Mouse (Mus musculus) cerebral cortex, adult 2 months (tissue): Measurements from ENCODE around the gene Tmem144.

Experiments used
- WGBS: fragments of 180-500 bp; shearing (Covaris S2); methylation state at CpG from one replicate; pipeline ENCODE4 v1.1.7; 2018; 5-methylcytosine and 5-hydroxymethylcytosine counted together

Tmem144 gene

GRCm38 (mm10) chr3:79858221-79858620 lies 5.6 kb upstream of the Tmem144 start:
- WGBS = 70% methylated on average over 3 of the region's 3 CpGs

GRCm38 (mm10) chr3:79857780-79858179 lies 5.2 kb upstream of the Tmem144 start:
- WGBS = 71% methylated on average over 5 of the region's 5 CpGs

- 86% methylated on average over 3 of the region's 3 CpGs for WGBS
Measured at GRCm38 (mm10) chr3:79852108-79852507, 465 bp downstream of the Tmem144 start.

- WGBS = 66% methylated on average over 6 of the region's 6 CpGs
Measured at GRCm38 (mm10) chr3:79850656-79851055, 1.9 kb downstream of the Tmem144 start.

GRCm38 (mm10) chr3:79849621-79850020 lies 3.0 kb downstream of the Tmem144 start:
- 70% methylated on average over 2 of the region's 2 CpGs for WGBS

- 31% methylated on average over 4 of the region's 4 CpGs for WGBS
Measured at GRCm38 (mm10) chr3:79848841-79849240, 3.7 kb downstream of the Tmem144 start.

GRCm38 (mm10) chr3:79846633-79847032 lies 5.9 kb downstream of the Tmem144 start:
- whole genome bisulfite sequencing = 89% methylated on average over 5 of the region's 5 CpGs

GRCm38 (mm10) chr3:79843999-79844398 lies 8.6 kb downstream of the Tmem144 start:
- 88% methylated on average over 9 of the region's 9 CpGs for WGBS

GRCm38 (mm10) chr3:79842616-79843016 lies 10.0 kb downstream of the Tmem144 start:
- under 1% methylated on average over 19 of the region's 19 CpGs for WGBS

- WGBS = 3% methylated on average over 12 of the region's 12 CpGs
Measured at GRCm38 (mm10) chr3:79842165-79842564, 10.4 kb downstream of the Tmem144 start.

GRCm38 (mm10) chr3:79841475-79841874 lies 11.1 kb downstream of the Tmem144 start:
- WGBS = 22% methylated on average over 6 of the region's 6 CpGs

- WGBS = 45% methylated on average over 6 of the region's 6 CpGs
Measured at GRCm38 (mm10) chr3:79838751-79839150, 13.8 kb downstream of the Tmem144 start.

- WGBS = 76% methylated on average over 14 of the region's 14 CpGs
Measured at GRCm38 (mm10) chr3:79825067-79825780, 27.3 kb downstream of the Tmem144 start.

- WGBS = 86% methylated on average over 7 of the region's 7 CpGs
Measured at GRCm38 (mm10) chr3:79823176-79823575, 29.4 kb downstream of the Tmem144 start.

- 55% methylated on average over 16 of the region's 16 CpGs for WGBS
Measured at GRCm38 (mm10) chr3:79821131-79821530, 31.4 kb downstream of the Tmem144 start.

- 38% methylated on average over 14 of the region's 14 CpGs for WGBS
Measured at GRCm38 (mm10) chr3:79818202-79818995, 34.2 kb downstream of the Tmem144 start.

GRCm38 (mm10) chr3:79816229-79816628 lies 36.3 kb downstream of the Tmem144 start:
- WGBS = 70% methylated on average over 4 of the region's 4 CpGs

GRCm38 (mm10) chr3:79813814-79814490 lies 38.6 kb downstream of the Tmem144 start:
- WGBS = 23% methylated on average over 19 of the region's 19 CpGs

- WGBS = 83% methylated on average over 2 of the region's 2 CpGs
Measured at GRCm38 (mm10) chr3:79812042-79812441, 40.5 kb downstream of the Tmem144 start.

- WGBS = 59% methylated on average over 3 of the region's 3 CpGs
Measured at GRCm38 (mm10) chr3:79811632-79812031, 40.9 kb downstream of the Tmem144 start.

GRCm38 (mm10) chr3:79810563-79810962 lies 42.0 kb downstream of the Tmem144 start:
- WGBS = 76% methylated on average over 6 of the region's 6 CpGs

- 7% methylated on average over 4 of the region's 4 CpGs for WGBS
Measured at GRCm38 (mm10) chr3:79809180-79809567, 43.4 kb downstream of the Tmem144 start.
